Mouse (Mus musculus) stomach, embryonic 15.5 days (tissue): ENCODE measurements around the gene Srgap1. TPM values are rescaled to one million over a fixed set of nuclear protein-coding genes. Genes with fewer than 3 reads are reported as not detected.

Experiments used
- ATAC-seq: fragments of 200-750 bp; cut with Nextera tagmentation; 2 replicates; pipeline ENCODE4 v1.8.0; 2017; ENCODE audit warnings: low read depth, moderate number of reproducible peaks, moderate TSS enrichment; ENCODE audit not compliant: insufficient read depth, low FRiP score
- H3K27ac ChIP-seq: fragments of 300-500 bp; sonication (generic); 2 replicates; pipeline ENCODE4 v1.5.1; 2015; ENCODE audit warnings: mild to moderate bottlenecking, inconsistent platforms
- H3K27me3 ChIP-seq: fragments of 300-500 bp; sonication (generic); replicated peaks from 2 replicates; pipeline ENCODE4 v1.6.1; 2015; ENCODE audit warnings: inconsistent platforms
- H3K36me3 ChIP-seq: fragments of 300-500 bp; sonication (generic); 2 replicates; pipeline ENCODE4 v1.6.1; 2015; ENCODE audit warnings: inconsistent platforms
- H3K4me1 ChIP-seq: fragments of 300-500 bp; sonication (generic); 2 replicates; pipeline ENCODE4 v1.6.1; 2015; ENCODE audit warnings: inconsistent platforms
- H3K4me2 ChIP-seq: fragments of 300-500 bp; sonication (generic); 2 replicates; pipeline ENCODE4 v1.6.1; 2015; ENCODE audit warnings: mild to moderate bottlenecking, inconsistent platforms
- H3K4me3 ChIP-seq: fragments of 300-500 bp; sonication (generic); replicated peaks from 2 replicates; pipeline ENCODE4 v1.5.1; 2015; ENCODE audit warnings: inconsistent platforms
- H3K9ac ChIP-seq: fragments of 300-500 bp; sonication (generic); 2 replicates; pipeline ENCODE4 v1.6.1; 2015; ENCODE audit warnings: inconsistent platforms
- H3K9me3 ChIP-seq: fragments of 300-500 bp; sonication (generic); 2 replicates; pipeline ENCODE4 v1.6.1; 2016; ENCODE audit warnings: inconsistent platforms
- WGBS: fragments of 180-500 bp; shearing (Covaris S2); methylation state at CpG from one replicate; pipeline ENCODE4 v1.1.7; 2015; 5-methylcytosine and 5-hydroxymethylcytosine counted together
- polyA plus RNA-seq: library from polyadenylated mRNA; unstranded; fragments of >200 nt; fragmentation: Nextera tagmentation; extraction: Ambion mirVana; gene quantifications from 2 replicates; pipeline ENCODE4 v1.2.1, GENCODE M21; 2015

Srgap1 gene
- polyA plus RNA-seq, 1 experiment from 2014 or later: 10.0 TPM

DNA sequence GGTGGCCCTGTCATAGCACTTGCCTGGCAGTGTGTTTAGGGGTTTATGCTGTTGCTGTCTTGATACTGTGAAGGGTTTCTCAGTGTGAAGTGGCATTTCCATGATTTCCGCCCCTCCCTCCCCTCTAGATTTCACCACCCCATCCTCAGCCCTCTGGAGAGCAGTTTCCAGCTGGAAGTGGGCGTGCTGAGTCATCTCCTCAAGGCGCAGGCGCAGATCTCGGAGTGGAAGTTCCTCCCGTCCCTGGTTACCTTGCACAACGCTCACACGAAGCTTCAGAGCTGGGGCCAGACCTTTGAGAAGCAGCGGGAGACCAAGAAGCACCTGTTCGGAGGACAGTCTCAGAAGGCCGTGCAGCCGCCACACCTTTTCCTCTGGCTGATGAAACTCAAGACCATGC is 296.9 kb downstream of the Srgap1 start:
- no peak overlapping the region for H3K9ac ChIP-seq
- no peak overlapping the region for H3K4me3 ChIP-seq
- H3K4me1 ChIP-seq: no peaks in the 10 kb centered on the region
- H3K27me3 ChIP-seq: no peaks in the 10 kb centered on the region
- WGBS: 91% methylated on average over 12 of the region's 12 CpGs
- ATAC-seq: no peak
- H3K27ac ChIP-seq: no peak overlapping the region
- H3K9me3 ChIP-seq: no peaks in the 10 kb centered on the region
- H3K36me3 ChIP-seq: peaks cover 26% of the 10 kb centered on the region
- H3K4me2 ChIP-seq: no peak overlapping the region

DNA sequence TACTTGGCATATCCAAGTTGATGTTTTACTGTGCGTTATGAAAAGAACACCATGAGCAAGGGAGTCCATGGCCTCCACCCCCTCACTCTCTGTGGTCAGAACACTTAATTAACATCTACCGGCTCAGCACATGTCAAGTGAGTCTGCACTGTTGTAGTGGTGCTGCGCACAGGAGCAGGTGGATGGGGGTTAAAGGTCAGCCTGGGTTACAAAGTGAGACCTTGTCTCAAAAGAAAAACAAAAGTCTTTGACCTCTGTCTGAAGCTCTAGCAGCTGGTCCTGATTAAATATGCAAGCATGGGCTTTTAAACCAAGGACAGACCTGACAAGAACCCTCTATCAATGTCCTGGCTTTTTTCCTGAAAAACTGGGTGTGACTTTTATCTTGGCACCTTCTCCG is 304.8 kb downstream of the Srgap1 start:
- H3K36me3 ChIP-seq: 0 out of 2 replicates have a peak, but pooled peaks cover 9% of the 10 kb centered on the region
- no peak for ATAC-seq
- no peak overlapping the region for H3K27ac ChIP-seq
- H3K9me3 ChIP-seq: no peaks in the 10 kb centered on the region
- H3K27me3 ChIP-seq: no peaks in the 10 kb centered on the region
- H3K9ac ChIP-seq: no peak overlapping the region
- WGBS: 36% methylated on average over 4 of the region's 4 CpGs
- no peak overlapping the region for H3K4me2 ChIP-seq
- H3K4me3 ChIP-seq: no peak overlapping the region
- peaks cover 8% of the 10 kb centered on the region for H3K4me1 ChIP-seq

DNA sequence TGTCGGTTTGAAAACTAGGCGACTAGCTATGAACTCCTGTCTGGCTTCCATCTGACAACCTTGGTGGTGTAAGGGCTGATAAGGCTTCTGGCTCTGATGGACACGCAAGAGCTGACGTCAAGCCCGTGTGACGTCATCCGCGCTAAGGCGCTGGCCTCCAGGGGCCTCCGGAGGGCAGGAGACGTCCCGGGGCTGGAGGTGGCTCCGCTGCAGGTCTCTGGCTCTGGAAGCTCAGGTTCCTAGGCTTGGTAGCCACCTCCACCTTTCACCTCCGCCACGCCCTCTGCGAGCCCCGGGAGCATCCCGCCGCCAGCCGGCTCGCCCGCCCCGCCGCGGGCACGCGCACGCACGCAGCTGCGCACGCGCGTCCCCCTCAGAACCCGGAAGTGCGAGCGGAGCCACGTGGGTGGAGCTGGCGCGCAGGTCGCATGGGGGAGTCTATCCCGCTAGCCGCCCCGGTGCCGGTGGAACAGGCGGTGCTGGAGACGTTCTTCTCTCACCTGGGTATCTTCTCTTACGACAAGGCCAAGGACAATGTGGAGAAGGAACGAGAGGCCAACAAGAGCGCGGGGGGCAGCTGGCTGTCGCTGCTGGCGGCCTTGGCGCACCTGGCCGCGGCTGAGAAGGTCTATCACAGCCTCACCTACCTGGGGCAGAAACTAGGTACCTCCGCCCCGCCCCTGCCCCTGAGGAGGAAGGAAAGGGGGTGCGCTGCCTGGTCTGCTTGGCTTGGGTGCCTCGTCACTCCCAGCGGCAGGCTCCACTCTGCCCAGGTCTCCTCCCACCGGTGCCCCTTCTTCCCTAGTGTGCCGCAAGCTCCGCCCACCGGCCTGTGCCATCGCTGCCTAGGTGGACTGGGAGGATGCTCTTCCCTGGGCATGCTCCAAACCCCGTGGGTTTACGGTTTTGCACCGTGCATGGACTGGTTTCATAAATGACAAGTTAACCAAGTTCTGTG is 307.3 kb downstream of the Srgap1 start, which contains the start of gene BC048403:
Gene BC048403, plus strand, starts transcription at position 390 of the 958 bp plus-strand sequence.
- H3K4me2 ChIP-seq: peak within 1 kb of the TSS; percentile 92
- no peaks in the 10 kb centered on the region for H3K36me3 ChIP-seq
- under 1% methylated on average over 68 of the region's 68 CpGs for WGBS
- H3K27ac ChIP-seq: peak within 1 kb of the TSS; percentile 58; the same call in 1 of the 2 replicates
- peak; percentile 90 for ATAC-seq
- H3K27me3 ChIP-seq: no peaks in the 10 kb centered on the region
- no peaks in the 10 kb centered on the region for H3K9me3 ChIP-seq
- peak within 1 kb of the TSS; percentile 79 for H3K4me3 ChIP-seq
- peak within 1 kb of the TSS; percentile 63 for H3K9ac ChIP-seq
- H3K4me1 ChIP-seq: peaks cover 8% of the 10 kb centered on the region

DNA sequence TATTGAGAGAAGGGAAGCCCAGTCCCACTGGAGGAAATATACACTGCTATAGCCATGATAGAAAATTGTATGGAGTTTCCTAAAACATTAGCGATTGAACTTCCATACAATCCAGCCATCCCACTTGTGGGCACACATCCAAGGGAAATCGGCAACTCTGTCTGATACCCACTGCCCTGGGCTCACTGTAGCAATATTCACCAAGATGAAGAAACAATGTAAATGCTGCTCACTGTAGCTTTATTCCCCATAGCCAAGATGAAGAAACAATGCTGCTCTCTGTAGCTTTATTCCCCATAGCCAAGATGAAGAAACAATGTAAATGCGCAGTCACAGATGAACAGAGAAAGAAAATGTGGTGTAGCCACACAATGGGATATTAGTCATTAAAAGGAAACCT is 309.9 kb downstream of the Srgap1 start:
- Histone ChIP-seq H3K4me2 (no peak overlapping the region), H3K4me1 (peaks cover 8% of the 10 kb centered on the region), H3K27me3 (no peaks in the 10 kb centered on the region), H3K9me3 (no peaks in the 10 kb centered on the region), H3K9ac (no peak overlapping the region), H3K27ac (no peak overlapping the region), H3K36me3 (no peaks in the 10 kb centered on the region), H3K4me3 (no peak overlapping the region)
- WGBS: 85% methylated on average over 3 of the region's 3 CpGs
- no peak for ATAC-seq

DNA sequence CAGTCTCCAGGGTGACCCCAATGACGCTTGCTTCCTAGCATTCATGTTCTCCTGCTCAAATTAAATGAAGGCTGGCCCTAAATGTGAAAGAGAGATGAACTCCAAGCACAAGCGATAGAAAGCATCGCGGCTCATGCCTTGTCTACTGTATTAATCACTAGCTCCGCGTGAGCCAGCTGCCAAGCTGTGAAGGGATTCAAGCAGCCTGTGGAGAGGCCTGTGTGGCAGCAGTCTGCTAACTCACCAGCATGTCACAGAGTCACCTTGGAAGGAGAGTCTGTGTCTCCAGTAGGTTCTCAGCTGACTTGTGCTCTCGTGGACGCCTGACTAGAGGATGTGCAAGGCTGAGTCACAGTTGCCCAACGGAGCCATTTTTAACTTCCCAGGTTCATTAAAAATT is 314.6 kb downstream of the Srgap1 start:
- Histone ChIP-seq H3K4me2 (no peak overlapping the region), H3K9ac (no peak overlapping the region), H3K4me3 (no peak overlapping the region), H3K4me1 (no peaks in the 10 kb centered on the region), H3K9me3 (no peaks in the 10 kb centered on the region), H3K27me3 (no peaks in the 10 kb centered on the region), H3K36me3 (no peaks in the 10 kb centered on the region), H3K27ac (no peak overlapping the region)
- no peak for ATAC-seq
- 84% methylated on average over 9 of the region's 9 CpGs for WGBS

DNA sequence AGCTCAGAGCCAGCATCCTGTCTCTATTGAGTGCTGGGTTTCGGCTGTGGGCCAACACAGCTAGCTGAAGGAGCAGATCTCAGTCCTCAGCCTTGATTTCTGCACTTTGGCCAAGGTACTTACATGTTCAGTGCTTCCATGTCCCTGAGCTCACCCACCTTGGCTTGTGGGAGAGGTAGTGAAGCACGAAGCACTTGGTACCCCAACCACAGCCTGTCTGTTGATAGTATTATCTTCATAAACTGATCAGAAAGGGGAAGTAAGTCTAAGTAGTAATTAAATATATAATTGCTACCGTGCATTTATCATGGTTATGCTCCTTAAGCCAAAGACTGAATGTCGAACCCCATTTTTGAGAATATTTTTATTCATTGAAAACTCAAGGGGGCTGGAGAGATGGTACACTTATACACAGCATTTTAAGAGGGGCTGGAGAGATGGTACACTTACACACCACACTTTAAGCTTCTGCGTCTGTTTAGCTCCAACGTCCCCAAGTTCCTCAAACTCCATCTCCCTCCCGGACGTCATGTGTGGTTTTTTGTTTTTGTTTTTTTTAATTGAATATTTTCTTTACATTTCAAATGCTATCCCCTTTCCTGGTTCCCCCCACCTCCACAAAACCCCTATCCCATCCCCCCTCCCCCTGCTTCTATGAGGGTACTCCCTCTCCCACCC is 315.9 kb downstream of the Srgap1 start:
- 82% methylated on average over 8 of the region's 8 CpGs for WGBS

More for the DNA sequence above, 315.9 kb downstream of the Srgap1 start:
- no peak for ATAC-seq
- no peak overlapping the region for H3K9ac ChIP-seq
- H3K36me3 ChIP-seq: no peaks in the 10 kb centered on the region
- H3K27ac ChIP-seq: no peak overlapping the region
- H3K9me3 ChIP-seq: no peaks in the 10 kb centered on the region
- no peak overlapping the region for H3K4me3 ChIP-seq
- no peaks in the 10 kb centered on the region for H3K27me3 ChIP-seq
- H3K4me1 ChIP-seq: no peaks in the 10 kb centered on the region
- no peak overlapping the region for H3K4me2 ChIP-seq

Other genes with a start within 250 kb of the Srgap1 start
- 48.8 and 52.7 TPM in 2 replicates for gene Rxylt1, start 50.1 kb upstream of the Srgap1 start, polyA plus RNA-seq